Mouse (Mus musculus): ENCODE results near the gene Galnt10. TPM values are rescaled to one million over a fixed set of nuclear protein-coding genes. Genes with fewer than 3 reads are reported as not detected.

Galnt10 gene
- polyA plus RNA-seq, 1 experiment from 2014 or later, result 12.6 TPM

GRCm38 (mm10) chr11:57631805-57632485 lies 13.3 kb upstream of the Galnt10 start:
- H3K4me1 ChIP-seq (ENCODE audit: control insufficient read depth, insufficient read depth, low read length), result no peaks in the 10 kb centered on the region
- no peaks in the 10 kb centered on the region for H3K27me3 ChIP-seq (ENCODE audit: control insufficient read depth, insufficient read depth, low read length)
- H3K36me3 ChIP-seq (ENCODE audit: control insufficient read depth, insufficient read depth, low read length), result no peaks in the 10 kb centered on the region
- no peak overlapping the region for H3K27ac ChIP-seq (ENCODE audit: low read depth, low read length)
- DNase-seq (ENCODE audit: low spot score) (no peak), ATAC-seq (ENCODE audit: insufficient read depth, low FRiP score, low TSS enrichment) (no peak)
- 82% methylated on average over 7 of the region's 7 CpGs for WGBS
- H3K4me3 ChIP-seq (ENCODE audit: low read depth, low read length), result no peak overlapping the region
- no peak overlapping the region for H3K9ac ChIP-seq (ENCODE audit: low read length)
- no peaks in the 10 kb centered on the region for H3K9me3 ChIP-seq (ENCODE audit: control insufficient read depth, low read length)
- no peak overlapping the region for H3K4me2 ChIP-seq (ENCODE audit: low read depth)

GRCm38 (mm10) chr11:57633006-57633405 lies 12.2 kb upstream of the Galnt10 start:
- Histone ChIP-seq H3K36me3 (ENCODE audit: control insufficient read depth, insufficient read depth, low read length) (no peaks in the 10 kb centered on the region), H3K9me3 (ENCODE audit: control insufficient read depth, low read length) (no peaks in the 10 kb centered on the region), H3K27me3 (ENCODE audit: control insufficient read depth, insufficient read depth, low read length) (no peaks in the 10 kb centered on the region), H3K27ac (ENCODE audit: low read depth, low read length) (no peak overlapping the region), H3K4me3 (ENCODE audit: low read depth, low read length) (no peak overlapping the region), H3K4me1 (ENCODE audit: control insufficient read depth, insufficient read depth, low read length) (no peaks in the 10 kb centered on the region), H3K9ac (ENCODE audit: low read length) (no peak overlapping the region), H3K4me2 (ENCODE audit: low read depth) (no peak overlapping the region)
- WGBS, result 95% methylated on average over 2 of the region's 2 CpGs
- DNase-seq (ENCODE audit: low spot score) (no peak), ATAC-seq (ENCODE audit: insufficient read depth, low FRiP score, low TSS enrichment) (no peak)

- 82% methylated on average over 6 of the region's 6 CpGs for WGBS
- ATAC-seq (ENCODE audit: insufficient read depth, low FRiP score, low TSS enrichment) (no peak), DNase-seq (ENCODE audit: low spot score) (no peak)
- H3K4me1 ChIP-seq (ENCODE audit: control insufficient read depth, insufficient read depth, low read length), result no peaks in the 10 kb centered on the region
- no peak overlapping the region for H3K4me3 ChIP-seq (ENCODE audit: low read depth, low read length)
- H3K27ac ChIP-seq (ENCODE audit: low read depth, low read length), result no peak overlapping the region
- H3K27me3 ChIP-seq (ENCODE audit: control insufficient read depth, insufficient read depth, low read length), result no peaks in the 10 kb centered on the region
- H3K9ac ChIP-seq (ENCODE audit: low read length), result no peak overlapping the region
- H3K9me3 ChIP-seq (ENCODE audit: control insufficient read depth, low read length), result no peaks in the 10 kb centered on the region
- no peak overlapping the region for H3K4me2 ChIP-seq (ENCODE audit: low read depth)
- no peaks in the 10 kb centered on the region for H3K36me3 ChIP-seq (ENCODE audit: control insufficient read depth, insufficient read depth, low read length)
Observed at GRCm38 (mm10) chr11:57633975-57634585, 11.2 kb upstream of the Galnt10 start.

- Histone ChIP-seq H3K4me1 (ENCODE audit: control insufficient read depth, insufficient read depth, low read length) (no peaks in the 10 kb centered on the region), H3K36me3 (ENCODE audit: control insufficient read depth, insufficient read depth, low read length) (no peaks in the 10 kb centered on the region), H3K9ac (ENCODE audit: low read length) (no peak overlapping the region), H3K9me3 (ENCODE audit: control insufficient read depth, low read length) (no peaks in the 10 kb centered on the region), H3K4me3 (ENCODE audit: low read depth, low read length) (no peak overlapping the region), H3K27ac (ENCODE audit: low read depth, low read length) (no peak overlapping the region), H3K4me2 (ENCODE audit: low read depth) (no peak overlapping the region), H3K27me3 (ENCODE audit: control insufficient read depth, insufficient read depth, low read length) (no peaks in the 10 kb centered on the region)
- no peak for ATAC-seq (ENCODE audit: insufficient read depth, low FRiP score, low TSS enrichment)
- DNase-seq (ENCODE audit: low spot score), result no peak
- WGBS, result 43% methylated on average over 9 of the region's 9 CpGs
Observed at GRCm38 (mm10) chr11:57635148-57635547, 10.1 kb upstream of the Galnt10 start.

- H3K4me2 ChIP-seq (ENCODE audit: low read depth), result no peak overlapping the region; the same call in 1 of the 2 replicates
- no peak overlapping the region for H3K4me3 ChIP-seq (ENCODE audit: low read depth, low read length)
- H3K36me3 ChIP-seq (ENCODE audit: control insufficient read depth, insufficient read depth, low read length), result no peaks in the 10 kb centered on the region
- ATAC-seq (ENCODE audit: insufficient read depth, low FRiP score, low TSS enrichment) (no peak), DNase-seq (ENCODE audit: low spot score) (no peak)
- no peaks in the 10 kb centered on the region for H3K9me3 ChIP-seq (ENCODE audit: control insufficient read depth, low read length)
- WGBS, result 66% methylated on average over 2 of the region's 2 CpGs
- H3K27ac ChIP-seq (ENCODE audit: low read depth, low read length), result no peak overlapping the region
- no peak overlapping the region for H3K9ac ChIP-seq (ENCODE audit: low read length)
- H3K27me3 ChIP-seq (ENCODE audit: control insufficient read depth, insufficient read depth, low read length), result no peaks in the 10 kb centered on the region
- peaks cover 4% of the 10 kb centered on the region for H3K4me1 ChIP-seq (ENCODE audit: control insufficient read depth, insufficient read depth, low read length)
Observed at GRCm38 (mm10) chr11:57643691-57644090, 1.6 kb upstream of the Galnt10 start.

GRCm38 (mm10) chr11:57644245-57645017 lies 811 bp upstream of the Galnt10 start:
- Histone ChIP-seq H3K36me3 (ENCODE audit: control insufficient read depth, insufficient read depth, low read length) (no peaks in the 10 kb centered on the region), H3K4me1 (ENCODE audit: control insufficient read depth, insufficient read depth, low read length) (peaks cover 4% of the 10 kb centered on the region), H3K9ac (ENCODE audit: low read length) (peak overlapping the region; percentile 79), H3K27ac (ENCODE audit: low read depth, low read length) (no peak overlapping the region), H3K4me3 (ENCODE audit: low read depth, low read length) (peak overlapping the region; percentile 51), H3K9me3 (ENCODE audit: control insufficient read depth, low read length) (no peaks in the 10 kb centered on the region), H3K4me2 (ENCODE audit: low read depth) (peak overlapping the region; percentile 90), H3K27me3 (ENCODE audit: control insufficient read depth, insufficient read depth, low read length) (no peaks in the 10 kb centered on the region)
- DNase-seq (ENCODE audit: low spot score) (peak; percentile 61), ATAC-seq (ENCODE audit: insufficient read depth, low FRiP score, low TSS enrichment) (peak; percentile 43)
- WGBS, result under 1% methylated on average over 30 of the region's 30 CpGs

GRCm38 (mm10) chr11:57645847-57646246 lies 605 bp downstream of the Galnt10 start:
- Histone ChIP-seq H3K27me3 (ENCODE audit: control insufficient read depth, insufficient read depth, low read length) (no peaks in the 10 kb centered on the region), H3K36me3 (ENCODE audit: control insufficient read depth, insufficient read depth, low read length) (no peaks in the 10 kb centered on the region), H3K4me2 (ENCODE audit: low read depth) (peak overlapping the region; percentile 90), H3K9ac (ENCODE audit: low read length) (peak overlapping the region; percentile 79), H3K4me3 (ENCODE audit: low read depth, low read length) (peak overlapping the region; percentile 51), H3K27ac (ENCODE audit: low read depth, low read length) (no peak overlapping the region), H3K9me3 (ENCODE audit: control insufficient read depth, low read length) (no peaks in the 10 kb centered on the region), H3K4me1 (ENCODE audit: control insufficient read depth, insufficient read depth, low read length) (peaks cover 4% of the 10 kb centered on the region)
- WGBS, result 19% methylated on average over 8 of the region's 8 CpGs
- ATAC-seq (ENCODE audit: insufficient read depth, low FRiP score, low TSS enrichment) (no peak), DNase-seq (ENCODE audit: low spot score) (no peak)

- Histone ChIP-seq H3K4me3 (ENCODE audit: low read depth, low read length) (no peak overlapping the region), H3K9me3 (ENCODE audit: control insufficient read depth, low read length) (no peaks in the 10 kb centered on the region), H3K4me1 (ENCODE audit: control insufficient read depth, insufficient read depth, low read length) (peaks cover 4% of the 10 kb centered on the region), H3K36me3 (ENCODE audit: control insufficient read depth, insufficient read depth, low read length) (no peaks in the 10 kb centered on the region), H3K27ac (ENCODE audit: low read depth, low read length) (no peak overlapping the region), H3K4me2 (ENCODE audit: low read depth) (peak overlapping the region; percentile 14; the same call in 1 of the 2 replicates), H3K9ac (ENCODE audit: low read length) (no peak overlapping the region), H3K27me3 (ENCODE audit: control insufficient read depth, insufficient read depth, low read length) (no peaks in the 10 kb centered on the region)
- WGBS, result 31% methylated on average over 1 of the region's 1 CpGs
- no peak for DNase-seq (ENCODE audit: low spot score)
- no peak for ATAC-seq (ENCODE audit: insufficient read depth, low FRiP score, low TSS enrichment)
Observed at GRCm38 (mm10) chr11:57646416-57646815, 1.2 kb downstream of the Galnt10 start.
